Mouse (Mus musculus) liver, adult 2 months (tissue): ENCODE measurements at regions not wholly inside any gene's neighbourhood (a gene's known extent, or its start where the extent isn't known, plus 50 kb on each side); places are given as distances from the start of the nearest gene placed in this dataset.
"Not testable (repeated sequence)": the region's sequence is repeated elsewhere in the genome, so short reads cannot be mapped to it uniquely, and the experiment has no call there.

Experiments used
- CTCF ChIP-seq: fragments of 200-500 bp; IDR thresholded peaks from 2 replicates; pipeline ENCODE4 v1.5.1; 2011; ENCODE audit warnings: low read depth, low read length, control low read depth
- POLR2A ChIP-seq: fragments of 200-500 bp; IDR thresholded peaks from 2 replicates; pipeline ENCODE4 v1.6.1; 2011; ENCODE audit warnings: low read length, control low read depth; ENCODE audit not compliant: insufficient read depth; ENCODE audit errors: extremely low read depth

GRCm38 (mm10) chr8:4868761-4869160 lies 89.4 kb upstream of the Shcbp1 start:
- TF ChIP-seq POLR2A = not testable (repeated sequence)
- peak; percentile 45; the same call in 1 of the 2 replicates for TF ChIP-seq CTCF
